Mouse (Mus musculus) bone marrow macrophage, adult 2 months (primary cell): ENCODE measurements around the gene Usp32.

Experiments used
- CTCF ChIP-seq: IDR thresholded peaks from 2 replicates; pipeline ENCODE4 v1.5.1; 2012; ENCODE audit warnings: low read depth, mild to moderate bottlenecking, low read length, moderate library complexity
- POLR2A ChIP-seq: IDR thresholded peaks from 2 replicates; pipeline ENCODE4 v1.6.1; 2012; ENCODE audit warnings: mild to moderate bottlenecking, low read depth, low read length, borderline replicate concordance

- TF ChIP-seq CTCF (no peak), POLR2A (no peak)
Measured at GRCm38 (mm10) chr11:84988341-84988919, 151.5 kb downstream of the Usp32 start.
